Mouse (Mus musculus) left cerebral cortex, adult 8-10 months (tissue): ENCODE measurements around the gene Gm43302. TPM values are rescaled to one million over a fixed set of nuclear protein-coding genes. Genes with fewer than 3 reads are reported as not detected.
"Not testable (repeated sequence)": the region's sequence is repeated elsewhere in the genome, so short reads cannot be mapped to it uniquely, and the experiment has no call there.

Source experiments
- DNase-seq, 2 experiments: peaks; one replicate each; pipeline ENCODE4 v3.0.0; 2022; ENCODE audit warnings: low spot score in 2 of 2
- total RNA-seq, 4 experiments: library from RNA; stranded (reverse); gene quantifications; 2 replicates each; pipeline ENCODE4 v1.2.4; 2022

Gm43302 gene
- total RNA-seq, 4 experiments from 2014 or later, result not detected

- DNase-seq, result not testable (repeated sequence)
Measured at GRCm38 (mm10) chr5:105199149-105199548, 94.3 kb downstream of the Gm43302 start.

- DNase-seq, result not testable (repeated sequence)
Measured at GRCm38 (mm10) chr5:105197915-105198560, 95.5 kb downstream of the Gm43302 start.

- DNase-seq, result not testable (repeated sequence)
Measured at GRCm38 (mm10) chr5:105196308-105196707, 97.2 kb downstream of the Gm43302 start.

- not testable (repeated sequence) for DNase-seq
Measured at GRCm38 (mm10) chr5:105192536-105192935, 101.0 kb downstream of the Gm43302 start.

- no peak for DNase-seq
Measured at GRCm38 (mm10) chr5:105181446-105181845, 112.0 kb downstream of the Gm43302 start.

Other genes starting within 250 kb of the Gm43302 start
- gene Gbp9, start 154.2 kb downstream of the Gm43302 start, total RNA-seq, result 1 to 10 TPM; 2.7 to 4.7 (median 4.1) TPM
- under 1 TPM in 2 of 4 experiments, not detected in 2; 0.21 to 0.25 TPM for gene Gbp8, start 154.2 kb downstream of the Gm43302 start, total RNA-seq
- gene Gbp4, start 154.1 kb downstream of the Gm43302 start, total RNA-seq, result 1 to 10 TPM in 3 of 4 experiments, under 1 TPM in 1; 0.86 to 3.2 (median 1.3) TPM
- under 1 TPM in 2 of 4 experiments, not detected in 2; 0.60 to 0.71 TPM for gene Gbp10, start 54.2 kb downstream of the Gm43302 start, total RNA-seq
- gene Gbp6, start within 50 bp of the Gm43302 start, total RNA-seq, result 1 to 10 TPM in 3 of 4 experiments, under 1 TPM in 1; 0.93 to 2.6 (median 1.8) TPM
- 10 to 100 TPM; 76.3 to 92.5 (median 83.1) TPM for gene Lrrc8b, start 122.1 kb upstream of the Gm43302 start, total RNA-seq
- gene Lrrc8c, start 225.7 kb upstream of the Gm43302 start, total RNA-seq, result 10 to 100 TPM; 25.5 to 29.1 (median 26.6) TPM